Mouse (Mus musculus) adrenal gland, postnatal 4 days (tissue): Measurements from ENCODE around the gene Vcl. TPM values are rescaled to one million over a fixed set of nuclear protein-coding genes. Genes with fewer than 3 reads are reported as not detected.

ENCODE experiments used
- DNase-seq, 2 experiments: peaks; one replicate each; pipeline ENCODE4 v3.0.0; 2021 to 2022; ENCODE audit warnings: low spot score in 2 of 2, mixed read lengths in 2 of 2
- long read RNA-seq, 2 experiments: library from polyadenylated mRNA; stranded (forward); transcript quantifications; one replicate each; pipeline ENCODE4 v2.0.0; 2021
- total RNA-seq, 2 experiments: library from RNA; stranded (reverse); gene quantifications; 2 replicates each; pipeline ENCODE4 v1.2.3; 2021

The Vcl gene
- 10 to 100 TPM; 86.9 to 90.2 TPM for total RNA-seq
- long read RNA-seq, experiment 1, full-length matches to known transcripts = 3 of 8 reads
- long read RNA-seq, experiment 1, partial matches to known transcripts = 5 of 8 reads
- long read RNA-seq, experiment 1, other reads (novel, unspliced or antisense) = 0 of 8 reads
- long read RNA-seq, experiment 2, full-length matches to known transcripts = 7 of 31 reads
- long read RNA-seq, experiment 2, partial matches to known transcripts = 12 of 31 reads
- long read RNA-seq, experiment 2, other reads (novel, unspliced or antisense) = 12 of 31 reads

DNA sequence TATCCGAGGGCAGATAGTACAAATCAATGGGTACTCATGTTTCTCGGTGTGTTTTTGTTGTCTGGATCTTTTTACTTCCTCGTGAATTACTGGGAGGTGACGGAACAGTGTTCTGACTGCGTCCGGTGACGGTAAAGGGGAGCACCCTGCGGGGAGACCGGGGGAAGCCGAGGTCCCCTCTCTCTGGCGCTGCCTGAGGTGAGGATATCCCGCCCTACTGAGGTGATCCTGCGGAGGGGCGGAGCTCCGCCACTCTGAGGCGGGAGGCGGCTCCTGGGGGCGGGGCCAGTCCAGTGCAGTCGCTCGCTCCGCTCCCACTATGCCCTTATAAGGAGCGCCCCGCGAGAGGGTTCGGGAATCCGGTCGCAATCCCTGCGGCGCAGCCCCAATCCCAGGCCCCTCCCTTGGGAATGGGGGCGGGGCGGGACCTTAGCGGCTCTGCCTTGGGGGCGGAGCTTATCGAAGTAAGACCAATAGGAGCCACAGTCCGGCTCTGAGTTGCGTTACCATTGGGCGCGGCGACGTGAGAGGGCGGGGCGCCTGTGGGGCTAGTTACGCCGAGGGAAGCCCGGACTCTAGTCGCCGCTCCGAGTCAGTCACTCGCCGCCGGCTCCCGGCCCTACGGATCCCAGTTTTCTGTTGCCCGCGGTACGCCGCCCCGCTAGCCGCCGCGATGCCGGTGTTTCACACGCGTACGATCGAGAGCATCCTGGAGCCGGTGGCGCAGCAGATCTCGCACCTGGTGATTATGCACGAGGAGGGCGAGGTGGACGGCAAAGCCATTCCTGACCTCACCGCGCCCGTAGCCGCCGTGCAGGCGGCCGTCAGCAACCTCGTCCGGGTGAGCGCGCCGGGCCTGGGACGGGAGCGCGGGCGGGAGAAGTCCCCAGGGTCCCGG, at the start of gene Vcl:
Gene Vcl, plus strand, starts transcription at position 551 of the 898 bp plus-strand sequence.
- DNase-seq = peak; percentile 98 to 99

DNA sequence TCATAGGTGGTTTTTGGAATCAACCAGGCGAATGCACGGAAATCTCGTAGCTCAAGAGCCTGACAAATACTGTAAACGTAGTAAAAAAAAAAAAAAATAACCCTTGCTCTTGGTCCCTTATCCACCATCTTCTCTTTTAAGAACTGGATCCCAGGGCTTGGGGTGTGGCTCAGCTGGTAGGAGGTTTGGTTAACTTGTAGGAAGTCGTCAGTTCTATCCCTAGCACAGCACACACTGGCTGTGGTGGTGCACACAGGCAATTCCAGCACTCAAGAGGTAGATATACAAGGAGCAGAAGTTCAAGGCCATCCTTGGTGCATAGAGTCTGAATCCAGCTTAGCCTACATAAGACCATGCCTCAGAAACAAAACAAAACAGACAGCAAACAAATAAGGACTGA, 44.5 kb upstream of the Vcl start:
- DNase-seq = no peak

DNA sequence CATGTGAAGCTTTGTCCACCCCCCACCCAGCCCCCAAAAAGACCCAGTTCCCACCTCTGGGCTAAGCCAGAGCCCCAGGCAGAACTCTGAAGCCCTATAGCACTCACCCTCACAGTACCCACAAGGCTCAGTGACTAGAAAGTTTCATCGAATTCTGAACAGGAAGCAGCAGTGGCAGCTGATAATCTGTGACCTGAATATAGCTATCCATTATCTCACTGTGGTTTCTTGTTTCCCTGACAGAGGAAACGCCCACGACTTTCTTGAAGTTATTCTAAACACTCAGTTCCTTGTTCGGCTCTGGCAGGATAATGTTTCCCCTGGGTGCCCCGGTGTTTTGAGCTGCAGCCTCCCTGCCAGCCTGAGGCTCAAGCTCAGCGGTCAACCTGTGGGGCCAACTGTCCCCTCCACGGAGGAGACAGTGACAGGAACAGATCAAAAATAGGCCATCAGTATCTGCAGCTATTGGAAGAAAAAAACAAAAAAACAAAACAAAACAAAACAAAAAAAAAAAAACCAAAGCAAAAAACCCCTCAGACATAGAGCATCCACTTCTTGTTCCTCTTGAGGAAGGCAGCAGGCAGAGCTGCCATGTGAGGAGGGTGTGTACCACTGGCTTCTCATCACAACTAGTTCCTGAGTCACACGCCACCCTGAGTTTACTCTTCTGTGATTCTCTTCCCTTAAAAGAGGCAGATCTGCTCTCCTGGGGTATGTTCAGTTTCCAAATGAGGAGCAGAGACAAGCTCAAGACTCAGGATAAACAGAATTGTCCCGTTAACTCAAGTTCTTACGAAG, 43.9 kb upstream of the Vcl start:
- no peak for DNase-seq

DNA sequence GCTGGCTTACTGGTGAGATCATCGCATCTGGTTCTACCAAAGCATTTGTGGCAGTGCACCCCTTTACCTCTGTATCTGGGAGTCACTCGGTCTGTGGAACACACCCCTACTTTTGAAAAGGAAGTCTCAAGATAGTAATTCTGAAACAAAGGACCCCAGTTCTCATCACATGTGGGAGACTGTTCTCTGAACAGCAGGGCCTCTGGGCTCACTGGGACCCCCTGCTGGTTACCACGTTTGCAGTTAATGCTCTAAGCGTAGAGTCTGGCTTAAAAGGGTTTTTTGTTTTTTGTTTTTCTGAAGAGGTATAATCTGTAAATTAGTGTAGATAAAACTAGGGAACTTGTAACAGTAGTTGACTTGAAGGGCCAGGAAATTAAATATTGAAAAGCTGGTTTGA, 42.9 kb upstream of the Vcl start:
- DNase-seq = no peak

DNA sequence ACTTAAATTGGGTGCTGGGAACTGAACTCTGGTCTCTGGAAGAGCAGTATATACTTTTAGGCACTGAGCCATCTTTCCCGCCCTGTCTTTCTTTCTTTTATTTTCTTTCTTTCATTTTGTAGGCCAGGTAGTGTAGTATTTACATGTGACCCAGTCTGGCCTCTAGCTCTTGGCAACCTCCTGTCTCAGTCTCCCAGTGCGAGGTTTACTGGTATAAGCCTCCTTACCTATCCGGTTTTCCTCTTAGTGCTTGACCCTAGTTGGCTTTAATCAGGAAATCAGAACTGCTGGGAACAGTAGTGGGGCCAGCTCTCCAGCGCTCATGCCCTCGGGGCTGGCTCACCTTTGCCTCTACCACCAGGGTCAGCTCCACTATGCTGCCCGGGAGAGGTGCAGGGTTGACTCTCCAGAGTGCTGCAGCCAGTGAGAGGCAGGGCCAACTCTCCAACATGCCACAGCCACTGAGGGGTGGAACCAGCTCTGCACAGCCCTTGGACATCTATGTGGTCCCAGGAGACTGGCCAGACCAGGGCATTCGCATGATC, 41.6 kb upstream of the Vcl start:
- DNase-seq = no peak

DNA sequence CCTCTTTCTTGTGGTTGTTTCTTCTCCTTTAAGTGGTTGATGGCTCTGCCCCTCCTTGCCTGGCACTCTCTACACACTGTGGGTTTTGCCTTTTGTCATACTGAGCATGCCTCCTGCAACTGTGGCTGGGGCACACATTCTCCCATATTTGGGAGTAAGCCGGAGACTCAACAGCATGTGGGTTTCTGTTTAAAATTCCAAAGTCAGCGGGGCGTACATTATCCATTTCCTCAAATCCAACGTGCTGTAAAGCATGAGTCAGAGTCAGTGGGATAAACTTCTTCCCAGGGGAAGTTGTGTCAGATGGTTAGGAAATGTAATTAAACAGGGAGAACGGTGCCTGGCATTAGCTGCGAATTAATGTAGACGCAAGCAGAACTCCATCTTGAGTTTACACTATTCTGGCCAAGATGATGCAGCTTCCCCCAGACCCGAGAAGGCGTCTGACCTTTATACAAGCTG, 37.2 kb upstream of the Vcl start:
- DNase-seq = no peak

DNA sequence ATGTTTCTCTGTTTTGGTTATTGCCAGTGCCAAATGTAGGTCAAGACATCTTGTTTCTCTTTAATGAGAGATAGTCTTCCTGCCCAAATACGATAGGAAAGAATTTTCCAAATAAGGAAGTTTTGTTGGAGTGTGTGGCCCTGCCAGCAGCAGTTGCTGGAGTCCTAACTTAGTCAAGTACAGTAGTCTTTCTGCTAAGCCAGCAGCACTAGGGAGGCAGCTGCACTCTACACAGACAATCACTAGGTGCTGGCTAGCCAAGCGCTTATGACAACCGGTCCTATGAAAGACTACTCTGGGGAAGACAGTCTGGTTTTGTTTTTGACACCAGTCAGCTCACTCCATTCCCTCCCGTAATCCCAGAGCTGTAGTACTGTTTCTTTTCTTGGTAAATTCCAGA, 35.4 kb upstream of the Vcl start:
- no peak for DNase-seq

DNA sequence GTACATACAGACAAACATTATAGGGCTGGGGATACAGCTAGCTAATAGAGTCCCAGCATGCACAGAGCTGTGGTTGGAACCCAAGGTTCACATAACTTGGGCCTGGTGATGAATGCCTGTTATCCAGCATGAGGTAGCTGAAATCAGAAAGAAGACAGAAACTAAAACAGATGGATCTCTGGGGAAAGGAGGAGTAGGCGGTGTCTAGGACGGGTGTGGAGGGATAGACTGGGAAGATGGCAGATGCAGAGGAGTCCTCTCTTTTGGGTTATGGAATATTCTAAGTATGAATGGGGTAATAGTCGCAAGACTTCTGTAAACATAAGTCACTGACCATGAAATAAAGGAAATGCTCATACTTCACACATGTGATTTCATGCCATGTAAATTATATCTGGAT, 27.9 kb upstream of the Vcl start:
- DNase-seq = no peak

DNA sequence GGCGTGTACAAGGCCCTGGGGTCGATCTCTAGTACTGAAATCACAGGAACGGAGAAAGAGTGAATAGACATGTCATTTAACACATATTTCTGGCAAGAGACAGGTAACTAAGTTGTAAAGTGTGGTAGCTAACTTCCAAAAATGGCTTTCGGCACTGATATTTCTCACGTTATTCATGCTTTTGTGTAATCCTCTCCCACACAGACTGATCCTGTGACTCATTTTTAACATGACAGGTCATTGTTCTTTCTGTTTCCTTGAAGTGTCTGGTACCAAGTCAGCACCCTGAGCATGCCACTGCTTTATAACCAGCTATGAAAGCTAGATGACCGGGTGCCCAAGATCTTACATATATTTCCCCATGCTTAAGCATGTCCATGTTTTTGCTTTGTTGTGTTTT, 26.1 kb upstream of the Vcl start:
- DNase-seq = no peak

DNA sequence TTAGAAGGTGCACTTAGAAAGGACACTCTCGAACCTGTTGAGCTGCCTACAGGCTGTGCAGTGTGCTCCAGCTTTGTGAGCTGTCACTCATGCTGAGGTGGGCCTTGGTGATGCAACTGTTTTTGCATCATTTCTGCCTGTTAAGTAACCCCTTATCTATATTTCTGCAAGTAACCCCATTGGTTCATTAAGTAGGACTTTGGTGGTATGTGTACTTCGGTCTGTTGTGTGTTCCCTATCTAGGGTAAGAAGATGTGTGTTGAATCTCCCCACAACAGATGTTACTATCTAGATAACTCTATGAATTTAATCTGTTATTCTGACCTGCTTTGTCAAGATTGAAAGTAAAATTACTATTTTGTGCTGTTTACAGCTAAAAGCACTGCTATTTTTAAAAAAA, 17.4 kb upstream of the Vcl start:
- no peak for DNase-seq

DNA sequence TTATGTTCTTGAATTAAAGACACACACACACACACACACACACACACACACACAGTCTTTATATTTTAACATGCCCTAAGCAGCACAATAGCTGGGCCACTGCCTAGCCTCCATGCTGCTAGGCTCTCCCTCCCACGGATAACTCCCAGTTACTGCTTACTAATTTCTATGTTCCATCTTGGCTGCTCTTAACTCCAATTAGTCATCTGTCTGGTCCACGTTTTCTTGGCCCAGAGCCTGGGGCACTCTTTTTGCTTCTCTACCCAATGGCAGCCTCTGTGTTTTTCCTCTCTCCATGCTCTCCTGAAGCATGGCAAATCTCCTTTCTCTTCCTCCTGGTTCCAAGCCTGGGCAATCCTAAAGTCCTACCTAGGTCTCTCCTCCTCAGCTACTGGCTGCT, 14.8 kb upstream of the Vcl start:
- DNase-seq = no peak

DNA sequence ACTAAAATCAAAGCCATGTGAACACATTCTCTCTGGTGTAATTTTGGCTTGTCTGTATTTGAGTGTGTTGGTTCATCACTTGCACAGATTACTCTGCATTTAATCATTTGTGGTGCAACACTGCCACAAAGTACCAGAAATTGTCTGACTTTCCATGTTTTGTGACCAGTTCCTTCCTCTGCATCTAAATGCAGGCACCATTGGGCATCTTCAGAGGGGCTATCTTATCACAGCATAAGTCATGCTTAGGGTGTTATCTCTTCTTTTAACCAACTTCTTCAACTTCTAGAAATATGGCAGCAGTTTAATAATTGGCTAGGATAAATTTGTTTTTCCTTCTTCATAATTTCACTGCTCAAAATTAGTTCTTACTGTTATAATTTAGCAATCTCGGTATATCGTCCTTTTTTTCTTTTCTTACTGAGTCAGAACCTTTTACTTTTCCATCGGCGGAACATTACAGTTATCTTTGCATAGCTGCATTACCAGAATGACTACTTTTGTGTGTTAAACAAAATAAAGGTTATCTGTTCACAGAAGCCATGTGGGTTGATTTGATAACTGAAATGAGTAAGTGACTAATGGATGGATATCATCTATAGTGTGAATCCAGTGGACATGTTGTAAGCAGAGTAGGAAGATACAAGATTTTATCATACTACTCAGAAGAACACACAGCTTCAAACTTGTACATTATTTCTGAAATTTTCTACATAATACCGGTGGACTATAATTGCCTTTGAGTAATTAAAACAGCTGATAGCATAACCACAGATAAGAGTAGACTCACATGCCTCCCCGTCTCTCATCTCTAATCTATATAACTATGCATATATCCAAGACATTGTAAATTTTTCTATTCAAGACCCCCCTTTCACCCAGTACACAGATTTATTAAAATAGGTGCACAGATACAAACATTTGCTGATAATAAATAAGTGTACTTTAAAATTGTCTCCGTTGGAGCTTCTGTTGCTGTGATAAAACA, 12.3 kb upstream of the Vcl start:
- no peak for DNase-seq

DNA sequence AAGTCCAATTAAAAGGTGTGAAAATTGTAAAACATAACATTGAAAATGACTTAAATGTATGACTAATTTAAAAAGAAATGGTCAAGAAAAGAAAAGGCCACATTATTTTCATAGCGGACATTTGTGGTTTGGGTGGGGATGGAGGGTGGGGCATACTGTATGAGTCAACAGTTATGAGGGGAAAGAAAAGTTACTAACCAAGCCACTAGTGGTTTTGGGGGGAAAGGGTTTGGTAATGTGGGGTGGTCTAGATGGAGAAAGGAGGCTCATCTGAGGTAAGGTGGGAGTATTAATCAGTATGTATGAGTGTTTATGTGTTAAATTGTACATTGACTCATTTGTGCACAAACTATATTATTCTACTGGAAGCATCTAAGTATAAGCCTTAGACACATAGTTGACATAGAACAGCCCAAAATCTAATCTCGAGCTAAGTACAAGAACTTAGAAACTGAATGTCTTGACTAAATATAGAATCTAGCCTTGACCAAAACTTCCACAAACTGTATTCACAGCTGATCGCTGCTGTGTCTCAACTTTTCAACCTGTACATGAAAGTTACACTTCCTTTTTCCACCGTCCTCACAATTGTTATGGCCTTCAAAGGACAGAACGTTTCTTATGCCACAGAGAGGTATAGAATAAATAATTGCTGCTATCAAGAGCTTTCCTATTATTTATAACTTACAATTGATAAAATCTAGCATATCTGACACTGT, 5.0 kb upstream of the Vcl start:
- no peak for DNase-seq

DNA sequence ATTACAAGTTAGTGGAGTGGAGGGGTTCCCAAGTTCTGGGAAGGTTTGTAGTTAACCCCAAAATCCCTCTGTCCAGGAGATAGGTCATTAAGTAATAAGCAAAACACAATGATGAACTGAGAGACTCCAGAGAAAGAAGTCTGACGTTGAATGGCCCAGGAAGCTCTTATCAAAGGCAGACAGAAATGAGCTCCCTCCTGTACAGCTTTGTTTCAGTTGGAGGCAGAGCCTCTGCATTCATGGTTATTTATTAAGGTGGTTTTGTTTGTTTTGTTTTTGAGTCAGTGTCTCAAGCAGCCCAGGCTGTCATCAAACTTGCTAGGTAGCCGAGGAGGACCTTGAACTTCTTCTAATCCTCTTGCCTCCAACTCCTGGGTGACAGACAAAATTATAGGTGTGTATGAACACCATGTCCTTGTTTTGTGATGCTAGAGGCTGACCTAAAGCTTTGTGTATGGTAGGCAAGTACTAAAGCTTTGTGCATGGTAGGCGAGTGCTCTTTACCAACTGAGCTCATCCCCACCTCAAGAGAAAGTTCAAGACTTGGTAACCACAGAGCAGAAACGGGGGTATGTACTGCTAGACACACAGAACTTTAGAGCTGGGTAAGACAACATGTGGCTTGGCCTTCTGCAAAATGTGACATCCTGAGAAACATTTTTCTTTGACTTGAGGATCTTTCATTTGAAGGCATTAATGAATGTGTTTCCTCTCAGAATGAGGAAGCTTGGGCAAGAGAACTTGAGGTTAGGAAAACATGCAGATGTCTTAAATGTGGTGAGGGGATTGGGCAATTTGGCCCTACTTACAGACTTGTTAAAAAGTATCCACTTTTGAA, 1.5 kb upstream of the Vcl start:
- no peak for DNase-seq

DNA sequence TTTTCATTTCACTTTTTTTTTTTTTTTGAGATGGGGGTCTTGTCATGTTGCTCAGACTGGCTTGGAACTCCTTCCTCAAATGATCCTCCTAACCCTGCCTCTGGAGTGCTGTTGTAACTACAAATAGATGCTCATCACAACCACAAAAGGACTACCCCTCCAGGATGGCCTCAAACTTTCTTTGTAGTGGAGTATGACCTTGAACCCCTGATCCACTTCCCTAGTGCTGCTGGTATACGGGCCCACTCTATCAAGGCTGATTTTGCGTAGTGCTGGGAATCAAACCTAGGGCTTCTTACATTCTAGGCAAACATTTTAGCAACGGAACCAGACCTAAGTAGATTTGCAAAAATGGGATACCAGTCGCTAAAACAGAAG, 901 bp upstream of the Vcl start:
- no peak for DNase-seq

DNA sequence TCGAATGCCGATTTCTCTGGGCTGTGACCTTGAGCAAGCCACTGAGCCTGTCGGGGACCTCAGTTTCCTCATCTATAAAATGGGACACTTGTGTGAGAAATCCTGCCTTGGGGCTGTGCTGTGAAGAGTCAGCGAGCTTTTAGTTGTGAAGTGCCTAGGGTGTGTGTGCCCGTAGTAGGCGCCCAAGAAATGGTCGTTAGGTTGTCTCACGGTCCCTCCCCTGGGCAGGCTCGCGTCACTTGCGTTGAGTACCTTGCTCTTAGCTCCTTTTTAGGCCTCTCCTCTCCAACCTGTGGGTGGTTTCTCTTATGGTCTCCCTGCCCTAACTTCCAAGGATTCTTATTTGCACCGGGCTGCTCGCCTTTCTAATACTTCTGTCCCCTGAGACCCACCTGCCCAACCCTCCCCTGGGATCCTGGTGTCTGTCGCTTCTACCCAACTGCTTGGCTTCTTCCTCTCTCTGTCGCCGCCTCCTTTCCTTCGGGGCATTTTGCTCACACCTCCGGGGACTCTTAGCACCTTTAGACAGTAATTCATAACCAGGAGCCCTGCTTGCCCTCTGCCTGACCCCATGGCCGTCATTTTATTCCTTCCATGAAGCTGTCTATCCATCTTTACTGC, 726 bp downstream of the Vcl start:
- no peak for DNase-seq

DNA sequence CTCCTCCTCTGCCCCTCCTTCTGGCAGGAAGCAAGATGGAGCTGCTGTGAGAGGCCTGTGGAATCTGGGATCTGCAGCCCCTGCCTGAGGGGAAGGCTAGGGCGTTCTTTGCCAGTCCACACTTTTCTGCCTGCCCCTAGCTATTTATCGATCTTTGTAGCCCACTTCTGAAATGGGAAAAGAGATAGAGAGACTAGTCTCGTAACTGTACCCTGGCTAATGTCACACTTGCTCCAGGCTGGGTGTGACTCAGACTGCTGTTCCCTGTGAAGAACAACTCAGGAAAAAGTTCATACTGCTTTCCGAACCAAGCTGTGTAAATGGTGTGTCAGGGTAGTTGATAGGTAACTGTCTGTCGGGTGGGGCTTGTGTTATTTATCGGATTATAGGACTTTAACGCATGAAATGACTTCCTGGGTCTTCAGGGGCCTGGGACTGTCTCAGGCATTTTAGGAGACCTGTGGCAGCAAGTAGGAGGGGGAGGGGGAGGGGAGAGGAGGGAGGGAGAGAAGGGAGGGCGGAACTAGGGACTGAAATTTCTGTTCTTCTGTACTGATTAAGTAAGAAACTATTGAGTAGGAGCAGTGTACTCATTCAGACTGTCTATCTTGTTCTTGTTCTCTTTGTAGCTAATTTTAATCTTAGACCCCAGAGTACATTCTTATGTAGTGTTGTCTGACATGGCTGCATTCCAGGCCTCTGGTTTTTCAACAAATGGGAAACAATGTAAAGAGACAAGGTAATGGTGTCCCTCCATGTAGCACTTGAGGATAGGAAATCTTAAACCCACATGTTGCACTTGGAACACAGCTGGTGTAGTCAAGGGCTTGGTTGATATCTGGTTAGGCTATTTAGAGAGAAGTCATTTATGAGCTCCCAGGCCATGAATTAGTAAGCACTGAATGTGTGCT, 1.5 kb downstream of the Vcl start:
- DNase-seq = no peak
